Mouse (Mus musculus) lung, adult 2 months (tissue): ENCODE data around the gene 4930469K13Rik.

ENCODE experiments used
- CTCF ChIP-seq: fragments of 200-500 bp; IDR thresholded peaks from 2 replicates; pipeline ENCODE4 v1.5.1; 2011; ENCODE audit warnings: mild to moderate bottlenecking, low read length, control low read depth; ENCODE audit not compliant: insufficient read depth
- POLR2A ChIP-seq: fragments of 200-500 bp; IDR thresholded peaks from 2 replicates; pipeline ENCODE4 v1.6.1; 2011; ENCODE audit warnings: low read depth, mild to moderate bottlenecking, control low read depth, low read length, borderline replicate concordance; ENCODE audit errors: extremely low read depth

DNA sequence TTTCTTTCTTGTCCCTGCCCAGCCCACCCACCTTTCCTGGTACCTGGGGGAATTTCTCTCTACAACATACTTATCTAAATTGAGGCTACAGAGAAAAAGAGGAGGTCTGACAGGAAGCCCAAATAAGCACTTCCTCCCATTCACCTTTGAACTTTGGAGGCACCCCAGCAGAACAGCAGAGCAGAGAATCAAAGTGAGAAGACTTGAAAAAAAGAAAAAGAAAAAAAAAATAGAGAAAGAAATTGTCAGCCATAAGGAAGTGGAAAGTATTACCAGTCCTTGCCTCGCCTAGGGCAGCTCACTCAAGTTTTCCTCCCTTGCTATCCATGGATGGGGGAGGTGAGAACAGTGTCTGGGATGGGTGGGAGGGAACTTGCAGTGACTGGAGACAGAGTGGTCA is 55.5 kb downstream of the 4930469K13Rik start:
- TF ChIP-seq CTCF (no peak), POLR2A (no peak)
